In genomic region chr1:120603656-120604051, GRCm38 (mm10) we compare ENCODE assay signal across 9 mouse cellular contexts. TPM values are rescaled to one million over a fixed set of nuclear protein-coding genes. Genes with fewer than 3 reads are reported as not detected.
DNase-seq lines count a peak whose midpoint lies in the region; ATAC-seq and TF ChIP-seq lines count a peak whose summit lies in the region.
"Had no signal": no experiment of that assay in that cellular context is flagged by ENCODE, and none has a peak within 500 bp of the region (broad histone marks: within the 10 kb centered on the region; RNA-seq: fewer than 3 reads in every experiment).

No protein-coding gene starts in this region.

- H3K4me3 ChIP-seq in lung, embryonic 14.5 days (ENCODE audit: low read depth, low read length), result peak overlapping the region; percentile 44
- H3K4me3 ChIP-seq in intestine, postnatal 0 days (ENCODE audit: low read depth, low read length), result peak overlapping the region; percentile 43
- peak overlapping the region; percentile 41 for H3K4me3 ChIP-seq in neural tube, embryonic 15.5 days (replicated peaks)

- ATAC-seq in lung, embryonic 14.5 days (ENCODE audit: insufficient read depth), result no peak; the same call in 1 of the 2 replicates
- no peak for ATAC-seq in intestine, postnatal 0 days
- no peak for ATAC-seq in neural tube, embryonic 15.5 days (ENCODE audit: low FRiP score)
- no peak for ATAC-seq in CD4-positive, CD25-positive, alpha-beta regulatory T cell, adult 4 months

- no peaks in the 10 kb centered on the region for H3K36me3 ChIP-seq in lung, embryonic 14.5 days (ENCODE audit: insufficient read depth)
- H3K36me3 ChIP-seq in intestine, postnatal 0 days (ENCODE audit: control insufficient read depth, insufficient read depth), result no peaks in the 10 kb centered on the region
- no peaks in the 10 kb centered on the region for H3K36me3 ChIP-seq in neural tube, embryonic 15.5 days

- H3K27me3 ChIP-seq in lung, embryonic 14.5 days (ENCODE audit: insufficient read depth, low read length), result peaks cover 98% of the 10 kb centered on the region
- peaks cover 95% of the 10 kb centered on the region for H3K27me3 ChIP-seq in intestine, postnatal 0 days (replicated peaks; ENCODE audit: control insufficient read depth, insufficient read depth, low read length)
- peaks cover 77% of the 10 kb centered on the region for H3K27me3 ChIP-seq in neural tube, embryonic 15.5 days (replicated peaks)

- H3K9me3 ChIP-seq in lung, embryonic 14.5 days (ENCODE audit: low read depth, low read length), result no peaks in the 10 kb centered on the region
- no peaks in the 10 kb centered on the region for H3K9me3 ChIP-seq in intestine, postnatal 0 days (ENCODE audit: control insufficient read depth)
- no peaks in the 10 kb centered on the region for H3K9me3 ChIP-seq in neural tube, embryonic 15.5 days (replicated peaks)

- no peak overlapping the region for H3K27ac ChIP-seq in lung, embryonic 14.5 days (ENCODE audit: low read depth)
- no peak overlapping the region for H3K27ac ChIP-seq in intestine, postnatal 0 days (ENCODE audit: low read depth, low read length)
- H3K27ac ChIP-seq in neural tube, embryonic 15.5 days (replicated peaks), result peak overlapping the region; percentile 6

- no peak for TF ChIP-seq CTCF in lung, embryonic 14.5 days (IDR thresholded peaks at IDR 0.05; ENCODE audit: low read depth)
- TF ChIP-seq CTCF in intestine, postnatal 0 days (IDR thresholded peaks at IDR 0.05; ENCODE audit: low read depth), result no peak

- H3K9ac ChIP-seq in lung, embryonic 14.5 days, result no peak overlapping the region
- no peak overlapping the region for H3K9ac ChIP-seq in intestine, postnatal 0 days (ENCODE audit: low read depth, low read length)
- H3K9ac ChIP-seq in neural tube, embryonic 15.5 days (replicated peaks), result peak overlapping the region; percentile 37; the same call in 1 of the 2 replicates

- DNase-seq in adrenal gland, adult 2 months, result peak; percentile 31
- no peak for DNase-seq in adrenal gland, postnatal 10 days
- DNase-seq in lung, embryonic 14.5 days, result peak; percentile 39
- no peak for DNase-seq in lung, postnatal 14 days
- no peak for DNase-seq in MN1 (ENCODE audit: low spot score)

- peaks cover 5% of the 10 kb centered on the region; the same call in 1 of the 2 replicates for H3K4me1 ChIP-seq in lung, embryonic 14.5 days (ENCODE audit: insufficient read depth)
- H3K4me1 ChIP-seq in intestine, postnatal 0 days (replicated peaks; ENCODE audit: control insufficient read depth, insufficient read depth, low read length), result 0 out of 2 replicates have a peak, but pooled peaks cover 3% of the 10 kb centered on the region
- H3K4me1 ChIP-seq in neural tube, embryonic 15.5 days, result peaks cover 23% of the 10 kb centered on the region

- peak overlapping the region; percentile 74 for H3K4me2 ChIP-seq in lung, embryonic 14.5 days
- peak overlapping the region; percentile 74 for H3K4me2 ChIP-seq in intestine, postnatal 0 days (replicated peaks; ENCODE audit: low read depth)
- H3K4me2 ChIP-seq in neural tube, embryonic 15.5 days, result peak overlapping the region; percentile 65

- WGBS in lung, embryonic 14.5 days, result under 1% methylated on average over 35 of the region's 35 CpGs
- 2% methylated on average over 35 of the region's 35 CpGs for WGBS in intestine, postnatal 0 days
- under 1% methylated on average over 27 of the region's 35 CpGs for WGBS in neural tube, embryonic 15.5 days

RNA-seq across cellular contexts. Expression of gene En1, which starts 1.4 kb away (rescaled TPM):
- total RNA-seq in adrenal gland, adult 2 months (2021), result not detected
- polyA plus RNA-seq in adrenal gland, adult 2 months (2012; rRNA removed), result 0.03 and 0.27 TPM in 2 replicates
- total RNA-seq in adrenal gland, postnatal 10 days (2021), result under 1 TPM; 0.18 to 0.64 TPM
- not detected in 2 replicates for polyA plus RNA-seq in lung, embryonic 14.5 days (2014; fragmentation: Nextera tagmentation; extraction: Ambion mirVana)
- not detected in 2 replicates for polyA plus RNA-seq in intestine, postnatal 0 days (2015; fragmentation: Nextera tagmentation; extraction: Ambion mirVana)
- polyA plus RNA-seq in neural tube, embryonic 15.5 days (2015; fragmentation: Nextera tagmentation; extraction: Ambion mirVana), result 1.0 and 1.2 TPM in 2 replicates
- polyA plus RNA-seq in CD4-positive, CD25-positive, alpha-beta regulatory T cell, adult 4 months (2017; shearing (Covaris generic)), result not detected
- total RNA-seq: liver, adult 2 months had no signal
- polyA plus RNA-seq: liver, adult 2 months had no signal

Comparison
In these comparisons a context has a peak if more than half of its experiments do, and no peak if none do; other contexts are left out.
1. DNase-seq: peak in adrenal gland, adult 2 months (single experiment) and lung, embryonic 14.5 days (single experiment); none in adrenal gland, postnatal 10 days (single experiment), lung, postnatal 14 days (single experiment) and MN1 (single experiment).
2. Peak in every context shown above with its lines, with median percentiles within 50 percentile points of each other: H3K4me2 ChIP-seq and H3K4me3 ChIP-seq.